Mouse (Mus musculus) adrenal gland, postnatal 14 days (tissue): ENCODE results near the gene Tmem238l. TPM values are rescaled to one million over a fixed set of nuclear protein-coding genes. Genes with fewer than 3 reads are reported as not detected.

ENCODE experiments used
- DNase-seq: peaks from one replicate; pipeline ENCODE4 v3.0.0; 2021; ENCODE audit warnings: mixed read lengths
- total RNA-seq: library from RNA; stranded (reverse); gene quantifications from 2 replicates; pipeline ENCODE4 v1.2.3, GENCODE M21; 2021

Gene Tmem238l
- total RNA-seq, 1 experiment from 2014 or later: not detected

GRCm38 (mm10) chr11:66975606-66976330, 19.3 kb downstream of the Tmem238l start:
- no peak for DNase-seq

- no peak for DNase-seq
These were observed 25.1 kb downstream of the Tmem238l start for GRCm38 (mm10) chr11:66981336-66982115.

GRCm38 (mm10) chr11:66982794-66983193, 26.4 kb downstream of the Tmem238l start:
- DNase-seq: peak; percentile 79

- no peak for DNase-seq
These were observed 27.2 kb downstream of the Tmem238l start for GRCm38 (mm10) chr11:66983422-66984164.

- peak; percentile 88 for DNase-seq
These were observed 28.0 kb downstream of the Tmem238l start for GRCm38 (mm10) chr11:66984165-66985135.

GRCm38 (mm10) chr11:66985136-66985702, 28.8 kb downstream of the Tmem238l start:
- peak; percentile 35 for DNase-seq

GRCm38 (mm10) chr11:66992150-66992549, 35.7 kb downstream of the Tmem238l start:
- DNase-seq: no peak

- DNase-seq: no peak
These were observed 37.2 kb downstream of the Tmem238l start for GRCm38 (mm10) chr11:66993674-66994073.

GRCm38 (mm10) chr11:66996446-66996845, 40.0 kb downstream of the Tmem238l start:
- DNase-seq: no peak

GRCm38 (mm10) chr11:66998467-66999403, 42.3 kb downstream of the Tmem238l start:
- DNase-seq: peak; percentile 86

- DNase-seq: no peak
These were observed 44.2 kb downstream of the Tmem238l start for GRCm38 (mm10) chr11:67000671-67001070.

GRCm38 (mm10) chr11:67001717-67002116, 45.3 kb downstream of the Tmem238l start:
- no peak for DNase-seq

- DNase-seq: no peak
These were observed 46.5 kb downstream of the Tmem238l start for GRCm38 (mm10) chr11:67002911-67003310.

GRCm38 (mm10) chr11:67007961-67008360, 51.5 kb downstream of the Tmem238l start:
- DNase-seq: peak; percentile 49

- DNase-seq: no peak
These were observed 52.1 kb downstream of the Tmem238l start for GRCm38 (mm10) chr11:67008528-67008927.

- peak; percentile 50 for DNase-seq
These were observed 54.0 kb downstream of the Tmem238l start for GRCm38 (mm10) chr11:67010430-67010829.

GRCm38 (mm10) chr11:67011635-67012034, 55.2 kb downstream of the Tmem238l start:
- no peak for DNase-seq
